Mouse (Mus musculus) kidney, adult 18-20 months (tissue): Measurements from ENCODE around the gene B4galnt1.
"Not testable (repeated sequence)": the region's sequence is repeated elsewhere in the genome, so short reads cannot be mapped to it uniquely, and the experiment has no call there.

ENCODE experiments used
- DNase-seq: peaks from one replicate; pipeline ENCODE4 v3.0.0; 2021

Gene B4galnt1

GRCm38 (mm10) chr10:127143228-127143627 is 21.8 kb upstream of the B4galnt1 start:
- DNase-seq, result no peak

GRCm38 (mm10) chr10:127144536-127144935 is 20.5 kb upstream of the B4galnt1 start:
- DNase-seq, result no peak

- no peak for DNase-seq
Measured at GRCm38 (mm10) chr10:127145303-127145702, 19.7 kb upstream of the B4galnt1 start.

GRCm38 (mm10) chr10:127147135-127147534 is 17.9 kb upstream of the B4galnt1 start:
- peak; percentile 31 for DNase-seq

GRCm38 (mm10) chr10:127150471-127150872 is 14.6 kb upstream of the B4galnt1 start:
- DNase-seq, result peak; percentile 65

- not testable (repeated sequence) for DNase-seq
Measured at GRCm38 (mm10) chr10:127151233-127151632, 13.8 kb upstream of the B4galnt1 start.

GRCm38 (mm10) chr10:127152556-127152955 is 12.5 kb upstream of the B4galnt1 start:
- not testable (repeated sequence) for DNase-seq

GRCm38 (mm10) chr10:127153323-127153722 is 11.7 kb upstream of the B4galnt1 start:
- no peak for DNase-seq

- no peak for DNase-seq
Measured at GRCm38 (mm10) chr10:127154241-127154640, 10.8 kb upstream of the B4galnt1 start.

GRCm38 (mm10) chr10:127154652-127155051 is 10.4 kb upstream of the B4galnt1 start:
- no peak for DNase-seq

GRCm38 (mm10) chr10:127156089-127156488 is 8.9 kb upstream of the B4galnt1 start:
- DNase-seq, result no peak

- no peak for DNase-seq
Measured at GRCm38 (mm10) chr10:127156511-127156910, 8.5 kb upstream of the B4galnt1 start.

GRCm38 (mm10) chr10:127158471-127158870 is 6.6 kb upstream of the B4galnt1 start:
- no peak for DNase-seq

- DNase-seq, result no peak
Measured at GRCm38 (mm10) chr10:127160081-127160480, 4.9 kb upstream of the B4galnt1 start.

- DNase-seq, result no peak
Measured at GRCm38 (mm10) chr10:127160728-127161127, 4.3 kb upstream of the B4galnt1 start.

GRCm38 (mm10) chr10:127162771-127163261 is 2.2 kb upstream of the B4galnt1 start:
- DNase-seq, result not testable (repeated sequence)

- no peak for DNase-seq
Measured at GRCm38 (mm10) chr10:127164190-127164589, 835 bp upstream of the B4galnt1 start.

GRCm38 (mm10) chr10:127165354-127165653 is 279 bp downstream of the B4galnt1 start:
- DNase-seq, result no peak

GRCm38 (mm10) chr10:127165654-127166403 is 804 bp downstream of the B4galnt1 start:
- peak; percentile 55 for DNase-seq

- no peak for DNase-seq
Measured at GRCm38 (mm10) chr10:127166404-127166715, 1.3 kb downstream of the B4galnt1 start.

GRCm38 (mm10) chr10:127166771-127167613 is 2.0 kb downstream of the B4galnt1 start:
- no peak for DNase-seq

GRCm38 (mm10) chr10:127167614-127168192 is 2.7 kb downstream of the B4galnt1 start:
- no peak for DNase-seq

- DNase-seq, result no peak
Measured at GRCm38 (mm10) chr10:127170002-127170401, 5.0 kb downstream of the B4galnt1 start.

GRCm38 (mm10) chr10:127170837-127171272 is 5.8 kb downstream of the B4galnt1 start:
- peak; percentile 87 for DNase-seq
